Mouse (Mus musculus) embryonic facial prominence, embryonic 14.5 days (tissue): ENCODE measurements around the gene Aifm1. TPM values are rescaled to one million over a fixed set of nuclear protein-coding genes. Genes with fewer than 3 reads are reported as not detected.
"Not testable (repeated sequence)": the region's sequence is repeated elsewhere in the genome, so short reads cannot be mapped to it uniquely, and the experiment has no call there.

ENCODE experiments used
- ATAC-seq: fragments of 200-750 bp; cut with Nextera tagmentation; 2 replicates; pipeline ENCODE4 v1.8.0; 2017; ENCODE audit warnings: low read depth, moderate number of reproducible peaks, moderate TSS enrichment
- DNase-seq: peaks from one replicate; pipeline ENCODE4 v3.0.0-alpha.2; 2015; ENCODE audit warnings: low spot score
- H3K27ac ChIP-seq: fragments of 300-500 bp; sonication (generic); replicated peaks from 2 replicates; pipeline ENCODE4 v1.5.1; 2014; ENCODE audit warnings: low read depth, mild to moderate bottlenecking, low read length, moderate library complexity
- H3K27me3 ChIP-seq: fragments of 300-500 bp; sonication (generic); replicated peaks from 2 replicates; pipeline ENCODE4 v1.6.1; 2014; ENCODE audit warnings: low read length; ENCODE audit not compliant: control insufficient read depth, insufficient read depth
- H3K36me3 ChIP-seq: fragments of 300-500 bp; sonication (generic); 2 replicates; pipeline ENCODE4 v1.6.1; 2014; ENCODE audit warnings: low read length, mixed read lengths; ENCODE audit not compliant: control insufficient read depth, insufficient read depth
- H3K4me1 ChIP-seq: fragments of 300-500 bp; sonication (generic); 2 replicates; pipeline ENCODE4 v1.6.1; 2014; ENCODE audit warnings: antibody characterized with exemption, low read length; ENCODE audit not compliant: control insufficient read depth, insufficient read depth
- H3K4me2 ChIP-seq: fragments of 300-500 bp; sonication (generic); 2 replicates; pipeline ENCODE4 v1.6.1; 2014; ENCODE audit warnings: low read depth, mild to moderate bottlenecking, low read length, moderate library complexity, mixed read lengths
- H3K4me3 ChIP-seq: fragments of 300-500 bp; sonication (generic); 2 replicates; pipeline ENCODE4 v1.5.1; 2014; ENCODE audit warnings: low read depth, mild to moderate bottlenecking, low read length
- H3K9ac ChIP-seq: fragments of 300-500 bp; sonication (generic); 2 replicates; pipeline ENCODE4 v1.6.1; 2014; ENCODE audit warnings: low read depth, mild to moderate bottlenecking, low read length, moderate library complexity, mixed read lengths
- H3K9me3 ChIP-seq: fragments of 300-500 bp; sonication (generic); 2 replicates; pipeline ENCODE4 v1.6.1; 2016; ENCODE audit warnings: low read length; ENCODE audit not compliant: control insufficient read depth
- WGBS: fragments of 180-500 bp; shearing (Covaris S2); extraction: QIAGEN DNeasy Blood & Tissue Kit; methylation state at CpG from one replicate; pipeline ENCODE4 v1.1.7; 2014; 5-methylcytosine and 5-hydroxymethylcytosine counted together
- polyA plus RNA-seq: library from polyadenylated mRNA; unstranded; fragments of >200 nt; fragmentation: Nextera tagmentation; extraction: Ambion mirVana; gene quantifications from 2 replicates; pipeline ENCODE4 v1.2.1, GENCODE M21; 2014

The Aifm1 gene
- polyA plus RNA-seq, 1 experiment from 2014 or later = 57.4 TPM

DNA sequence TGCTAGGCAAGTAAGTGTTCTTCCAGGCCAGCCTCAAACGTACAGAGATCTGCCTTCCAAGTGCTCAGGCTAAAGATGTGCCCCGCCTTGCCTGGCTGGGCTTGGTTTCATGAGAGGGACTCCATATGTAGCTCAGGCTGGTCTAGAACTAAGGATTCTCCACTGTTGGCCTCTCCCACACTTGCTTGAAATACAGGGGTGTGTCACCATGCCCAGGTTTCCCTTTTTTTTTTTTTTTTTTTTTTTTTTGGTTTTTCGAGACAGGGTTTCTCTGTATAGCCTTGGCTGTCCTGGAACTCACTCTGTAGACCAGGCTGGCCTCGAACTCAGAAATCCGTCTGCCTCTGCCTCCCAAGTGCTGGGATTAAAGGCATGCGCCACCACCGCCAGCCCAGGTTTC, 77.3 kb downstream of the Aifm1 start:
- DNase-seq, ATAC-seq, H3K4me1 ChIP-seq, H3K27me3 ChIP-seq, H3K9me3 ChIP-seq, H3K4me3 ChIP-seq, H3K4me2 ChIP-seq, H3K27ac ChIP-seq, H3K36me3 ChIP-seq, H3K9ac ChIP-seq: not testable (repeated sequence)
- WGBS = 74% methylated on average over 4 of the region's 7 CpGs

DNA sequence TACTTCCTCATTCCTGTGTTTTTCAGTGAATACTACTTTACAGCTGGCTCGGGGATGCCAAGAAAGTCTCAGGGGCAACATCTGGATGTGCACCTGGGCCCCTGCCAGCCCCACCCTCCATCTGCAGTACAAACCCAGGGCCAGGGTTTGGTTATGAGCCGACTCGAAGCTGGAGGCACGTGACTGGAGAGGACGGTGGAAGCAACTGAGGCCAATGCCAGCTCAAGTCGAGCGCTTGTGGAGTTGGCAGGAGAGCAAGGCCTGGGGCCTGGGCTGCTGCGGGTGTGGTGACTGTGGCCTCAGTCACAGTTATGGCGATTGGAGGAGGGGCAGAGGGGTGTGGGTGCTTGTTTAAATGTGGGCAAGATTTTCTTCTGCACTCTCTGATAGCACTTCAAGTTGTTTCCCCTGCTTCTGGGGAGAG, 77.9 kb downstream of the Aifm1 start:
- WGBS = 52% methylated on average over 8 of the region's 9 CpGs

DNA sequence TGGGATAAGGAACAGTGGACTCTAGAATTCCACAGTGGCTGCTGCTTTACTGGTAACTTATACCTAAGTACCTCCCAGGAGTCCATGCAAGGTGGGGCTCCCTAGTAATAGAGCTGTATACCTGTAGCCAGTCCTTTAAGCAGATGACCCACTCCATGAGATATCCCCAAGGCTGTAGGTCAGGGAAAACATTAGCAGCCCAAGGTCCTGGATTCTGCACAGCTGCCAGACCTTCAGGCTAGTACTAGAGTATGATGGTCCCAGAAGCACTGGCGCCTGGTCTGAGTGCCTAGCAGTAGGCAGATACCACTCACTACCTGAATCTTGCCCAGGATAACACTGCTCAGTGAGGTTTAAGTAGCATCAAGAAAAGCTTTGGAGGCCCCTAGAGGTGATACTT, 79.1 kb downstream of the Aifm1 start:
- Histone ChIP-seq H3K36me3 (no peaks in the 10 kb centered on the region), H3K27me3 (no peaks in the 10 kb centered on the region), H3K4me3 (no peak overlapping the region), H3K4me2 (no peak overlapping the region), H3K27ac (no peak overlapping the region), H3K9me3 (no peaks in the 10 kb centered on the region), H3K9ac (no peak overlapping the region), H3K4me1 (0 out of 2 replicates have a peak, but pooled peaks cover 2% of the 10 kb centered on the region)
- ATAC-seq = no peak
- 83% methylated on average over 1 of the region's 1 CpGs for WGBS
- DNase-seq = no peak

More for the DNA sequence above, 77.9 kb downstream of the Aifm1 start:
- no peaks in the 10 kb centered on the region for H3K36me3 ChIP-seq
- no peaks in the 10 kb centered on the region for H3K27me3 ChIP-seq
- no peak overlapping the region for H3K27ac ChIP-seq
- H3K9me3 ChIP-seq = no peaks in the 10 kb centered on the region
- 0 out of 2 replicates have a peak, but pooled peaks cover 3% of the 10 kb centered on the region for H3K4me1 ChIP-seq
- no peak overlapping the region for H3K4me3 ChIP-seq
- DNase-seq (no peak), ATAC-seq (0 out of 2 replicates have a peak, but pooled peaks have one; percentile 33)
- H3K9ac ChIP-seq = no peak overlapping the region
- no peak overlapping the region for H3K4me2 ChIP-seq

DNA sequence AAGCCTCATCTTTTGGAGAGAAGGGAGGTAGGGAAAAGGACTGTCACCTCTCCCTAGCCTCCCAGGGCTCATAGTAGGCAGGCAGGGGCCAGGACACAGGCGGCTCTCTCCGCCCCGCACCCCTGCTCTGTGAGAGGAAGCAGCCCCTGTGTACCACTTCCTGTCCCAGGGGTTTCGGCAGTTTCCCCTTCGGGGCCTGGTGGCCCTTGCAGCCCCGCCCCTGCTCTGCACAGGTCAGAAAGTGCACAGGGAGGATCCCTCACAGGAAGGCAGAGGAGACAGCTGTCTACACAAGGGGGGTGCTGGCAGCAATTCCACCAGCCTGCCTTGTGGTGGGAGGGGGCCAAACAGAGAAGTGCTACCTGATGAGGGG, 79.8 kb downstream of the Aifm1 start:
- H3K9ac ChIP-seq = no peak overlapping the region
- no peaks in the 10 kb centered on the region for H3K4me1 ChIP-seq
- WGBS = 20% methylated on average over 3 of the region's 6 CpGs
- H3K4me2 ChIP-seq = no peak overlapping the region
- H3K27ac ChIP-seq = no peak overlapping the region
- no peaks in the 10 kb centered on the region for H3K27me3 ChIP-seq
- ATAC-seq (no peak), DNase-seq (no peak)
- H3K9me3 ChIP-seq = no peaks in the 10 kb centered on the region
- no peak overlapping the region for H3K4me3 ChIP-seq
- no peaks in the 10 kb centered on the region for H3K36me3 ChIP-seq

DNA sequence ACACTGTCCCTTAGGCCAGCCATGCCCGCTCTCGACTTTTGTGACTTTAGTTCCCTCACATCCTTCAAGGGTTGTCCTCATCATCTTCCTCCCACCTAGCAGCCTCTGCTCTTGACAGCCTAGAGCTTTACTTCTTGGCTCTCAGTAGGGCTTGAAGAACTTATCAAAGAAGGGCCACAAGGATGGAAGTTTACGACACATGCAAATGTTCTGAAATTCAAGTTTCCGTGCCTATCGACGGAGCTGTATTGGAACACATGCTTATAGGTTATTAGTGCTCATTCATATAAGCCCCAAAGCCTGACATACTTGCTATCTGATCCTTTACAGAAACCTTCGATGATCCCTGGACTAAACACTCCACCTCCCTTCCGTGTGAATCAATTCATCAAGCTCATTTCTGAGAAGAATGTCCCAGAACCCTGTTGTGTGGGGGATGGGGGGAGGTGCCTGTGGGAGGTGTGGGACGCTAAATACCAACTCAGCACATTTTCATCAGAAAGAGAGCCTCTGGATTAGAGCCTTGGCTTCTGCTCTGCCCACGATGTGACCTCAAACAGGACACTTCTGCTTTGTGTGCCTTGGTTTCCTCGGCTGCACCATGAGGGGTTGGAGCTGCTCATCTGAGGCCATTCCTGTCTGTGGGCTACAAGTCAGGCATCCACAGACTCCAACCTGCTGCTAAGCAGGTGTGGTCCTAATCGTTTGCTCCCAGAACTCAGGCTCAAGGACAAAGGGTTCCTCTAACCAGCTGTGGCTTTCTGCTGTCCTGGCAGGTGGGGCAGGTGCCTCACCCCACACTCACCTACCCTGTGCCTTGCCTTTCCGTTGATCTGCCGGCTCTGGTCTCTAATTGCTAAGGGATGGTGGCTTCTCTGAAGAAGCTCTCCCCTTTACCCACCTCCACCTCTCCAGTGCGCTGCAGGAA, 80.5 kb downstream of the Aifm1 start:
- Histone ChIP-seq H3K9ac (no peak overlapping the region), H3K4me2 (no peak overlapping the region), H3K9me3 (no peaks in the 10 kb centered on the region), H3K27me3 (no peaks in the 10 kb centered on the region), H3K4me1 (no peaks in the 10 kb centered on the region), H3K4me3 (no peak overlapping the region), H3K36me3 (no peaks in the 10 kb centered on the region), H3K27ac (no peak overlapping the region)
- 66% methylated on average over 14 of the region's 15 CpGs for WGBS
- DNase-seq = no peak
- no peak for ATAC-seq

DNA sequence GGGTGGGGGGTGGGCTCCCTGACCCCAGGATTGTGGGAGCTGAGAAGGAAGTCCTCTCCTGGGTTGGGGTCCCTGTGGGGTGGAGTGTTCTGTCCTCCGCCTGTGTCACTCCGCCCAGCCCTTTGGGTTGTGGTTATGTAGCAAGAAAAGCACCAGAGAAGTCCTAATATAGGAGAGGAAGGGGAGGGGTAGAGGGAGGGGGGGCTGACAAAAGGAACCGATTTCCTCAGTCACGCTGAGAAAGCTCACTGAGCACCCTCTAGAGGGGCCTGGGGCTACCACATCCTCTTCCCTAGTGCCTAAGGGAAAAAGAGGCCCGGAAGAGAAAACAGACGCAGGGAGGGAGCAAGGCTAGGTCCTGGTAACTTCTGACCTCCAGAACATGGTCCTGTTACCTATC, 83.8 kb downstream of the Aifm1 start:
- Histone ChIP-seq H3K27me3 (no peaks in the 10 kb centered on the region), H3K4me3 (no peak overlapping the region), H3K4me1 (no peaks in the 10 kb centered on the region), H3K9ac (no peak overlapping the region), H3K36me3 (no peaks in the 10 kb centered on the region), H3K9me3 (no peaks in the 10 kb centered on the region), H3K4me2 (no peak overlapping the region), H3K27ac (no peak overlapping the region)
- DNase-seq (peak; percentile 6), ATAC-seq (no peak)
- 36% methylated on average over 6 of the region's 6 CpGs for WGBS

DNA sequence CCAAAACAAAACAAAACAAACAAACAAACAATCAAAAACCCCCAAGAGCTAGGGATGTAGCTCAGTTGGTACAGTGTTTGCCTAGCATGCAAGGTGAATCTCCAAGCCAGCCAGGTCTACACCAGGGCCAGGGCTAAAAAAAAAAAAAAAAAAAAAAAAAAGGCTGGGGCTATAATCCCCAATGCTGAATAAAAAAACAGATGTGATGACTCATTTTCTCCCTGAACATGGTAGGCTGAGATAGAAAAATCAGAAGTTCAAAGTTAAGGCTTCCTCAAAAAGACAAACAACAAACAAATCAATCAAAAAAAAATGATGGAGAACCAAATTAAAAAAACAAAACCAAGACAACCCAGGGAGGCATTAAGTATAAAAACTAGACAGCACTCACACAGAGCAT, 84.3 kb downstream of the Aifm1 start:
- no peaks in the 10 kb centered on the region for H3K27me3 ChIP-seq
- H3K36me3 ChIP-seq = no peaks in the 10 kb centered on the region
- ATAC-seq = no peak
- H3K4me1 ChIP-seq = no peaks in the 10 kb centered on the region
- no peak overlapping the region for H3K4me3 ChIP-seq
- no peak overlapping the region for H3K4me2 ChIP-seq
- H3K9ac ChIP-seq = no peak overlapping the region
- no peak overlapping the region for H3K27ac ChIP-seq
- no peak for DNase-seq
- H3K9me3 ChIP-seq = no peaks in the 10 kb centered on the region

GRCm38 (mm10) chrX:48428642-48429041, 84.7 kb downstream of the Aifm1 start:
- Histone ChIP-seq H3K9me3 (no peaks in the 10 kb centered on the region), H3K27ac (no peak overlapping the region), H3K27me3 (no peaks in the 10 kb centered on the region), H3K4me1 (no peaks in the 10 kb centered on the region), H3K9ac (no peak overlapping the region), H3K4me3 (no peak overlapping the region), H3K36me3 (no peaks in the 10 kb centered on the region), H3K4me2 (no peak overlapping the region)
- DNase-seq (no peak), ATAC-seq (no peak)
- 90% methylated on average over 7 of the region's 8 CpGs for WGBS

GRCm38 (mm10) chrX:48428241-48428640, 85.1 kb downstream of the Aifm1 start:
- 81% methylated on average over 6 of the region's 6 CpGs for WGBS
- Histone ChIP-seq H3K4me2 (no peak overlapping the region), H3K27me3 (no peaks in the 10 kb centered on the region), H3K9me3 (no peaks in the 10 kb centered on the region), H3K4me3 (no peak overlapping the region), H3K36me3 (no peaks in the 10 kb centered on the region), H3K4me1 (no peaks in the 10 kb centered on the region), H3K9ac (no peak overlapping the region), H3K27ac (peak overlapping the region; percentile 40; the same call in 1 of the 2 replicates)
- no peak for DNase-seq
- no peak for ATAC-seq
